Mouse (Mus musculus) erythroblast, embryonic 14.5 days (primary cell): ENCODE measurements around the gene Ccdc187.

Experiments
- GATA1 ChIP-seq: IDR thresholded peaks from 2 replicates; pipeline ENCODE4 v1.6.1; 2012; ENCODE audit warnings: low read length, inconsistent platforms, mixed read lengths
- TAL1 ChIP-seq: IDR thresholded peaks from 3 replicates; pipeline ENCODE4 v1.6.1; 2012; ENCODE audit warnings: low read length, inconsistent platforms, mixed read lengths

- TF ChIP-seq GATA1 (no peak), TAL1 (no peak)
Measured at GRCm38 (mm10) chr2:26240841-26241240, 53.5 kb downstream of the Ccdc187 start.
